Mouse (Mus musculus) heart, postnatal 14 days (tissue): ENCODE measurements around the gene Nlrp4a. TPM values are rescaled to one million over a fixed set of nuclear protein-coding genes. Genes with fewer than 3 reads are reported as not detected.
"Not testable (repeated sequence)": the region's sequence is repeated elsewhere in the genome, so short reads cannot be mapped to it uniquely, and the experiment has no call there.

Experiments used
- DNase-seq, 2 experiments: peaks; one replicate each; pipeline ENCODE4 v3.0.0; 2021 to 2022
- intact Hi-C: fragments of 180-260 bp; cut with DNase I; formaldehyde crosslinking; loops from one replicate; pipeline ENCODE4 v1.15.1; 2025
- long read RNA-seq, 2 experiments: library from polyadenylated mRNA; stranded (forward); transcript quantifications; one replicate each; pipeline ENCODE4 v2.0.0; 2021
- total RNA-seq, 2 experiments: library from RNA; stranded (reverse); gene quantifications; 2 replicates each; pipeline ENCODE4 v1.2.3; 2021

The Nlrp4a gene
- total RNA-seq: not detected
- long read RNA-seq, experiment 1: 0 reads
- long read RNA-seq, experiment 2: 0 reads

- no peak for DNase-seq
- intact Hi-C loops: no loop called here
Observed at GRCm38 (mm10) chr7:26434813-26435212, at the start of gene Nlrp4a. TSS of gene Nlrp4a (plus strand) at chr7:26435113.

DNA sequence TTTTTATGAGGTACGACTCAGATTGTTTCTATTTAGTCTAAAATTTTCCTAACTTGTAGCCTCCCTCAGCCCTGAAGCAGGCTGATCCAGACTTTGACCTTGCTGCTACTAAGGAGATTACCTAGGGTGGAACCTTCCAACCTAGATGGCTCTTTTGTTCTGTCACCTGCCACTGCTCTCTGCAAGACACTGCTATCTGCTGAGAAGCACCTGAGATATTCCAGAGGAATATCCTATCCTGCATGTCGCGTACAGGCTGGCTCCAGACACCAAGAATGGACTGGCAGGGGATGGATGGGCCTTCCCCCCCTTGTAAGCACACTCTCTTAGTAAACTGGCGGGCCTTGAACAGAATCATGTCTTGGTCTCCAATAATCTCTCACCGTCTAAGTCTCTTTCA, 48.2 kb upstream of the Nlrp4a start:
- intact Hi-C loops, DNase-seq: not testable (repeated sequence)

DNA sequence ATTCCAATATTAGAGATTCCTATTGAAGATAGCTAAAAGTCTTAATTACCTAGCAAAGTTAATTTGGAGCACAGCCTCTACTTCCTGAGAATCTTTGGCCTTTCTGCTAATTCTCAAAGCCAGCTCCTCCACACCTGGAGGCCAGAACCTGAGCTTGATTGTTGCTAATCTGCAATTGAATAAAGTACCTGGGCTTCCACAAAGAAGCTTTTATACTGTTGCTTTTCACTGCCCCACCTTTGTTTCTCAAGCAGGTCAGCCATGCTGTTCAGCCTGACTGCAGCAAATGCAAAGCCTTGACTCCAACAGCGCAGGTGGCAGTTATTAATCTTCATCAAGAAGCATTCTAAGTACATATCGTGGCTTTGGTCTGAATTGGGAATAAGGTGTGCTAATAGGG, 43.8 kb upstream of the Nlrp4a start:
- DNase-seq, intact Hi-C loops: not testable (repeated sequence)

DNA sequence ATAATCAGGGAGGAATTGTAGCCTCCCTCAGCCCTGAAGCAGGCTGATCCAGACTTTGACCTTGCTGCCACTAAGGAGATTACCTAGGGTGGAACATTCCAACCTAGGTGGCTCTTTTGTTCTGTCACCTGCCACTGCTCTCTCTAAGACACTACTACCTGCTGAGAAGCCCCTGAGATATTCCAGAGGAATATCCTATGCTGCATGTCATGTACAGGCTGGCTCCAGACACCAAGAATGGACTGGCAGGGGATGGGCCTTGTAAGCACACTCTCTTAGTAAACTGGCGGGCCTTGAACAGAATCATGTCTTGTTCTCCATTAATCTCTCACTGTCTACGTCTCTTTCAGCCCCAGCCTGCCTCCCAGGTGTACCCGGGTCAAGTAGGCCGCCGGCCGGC, 43.1 kb upstream of the Nlrp4a start:
- DNase-seq, intact Hi-C loops: not testable (repeated sequence)

- intact Hi-C loops: not testable (repeated sequence)
Observed at GRCm38 (mm10) chr7:26403600-26403999, 31.3 kb upstream of the Nlrp4a start, which contains the start of gene Nlrp9c. TSS of gene Nlrp9c (minus strand) at chr7:26403700.

GRCm38 (mm10) chr7:26476690-26477089, 41.8 kb downstream of the Nlrp4a start:
- intact Hi-C loops: no loop called here
- no peak for DNase-seq

More at GRCm38 (mm10) chr7:26403600-26403999, 31.3 kb upstream of the Nlrp4a start, which contains the start of gene Nlrp9c:
- DNase-seq: not testable (repeated sequence)

GRCm38 (mm10) chr7:26489514-26489913, 54.6 kb downstream of the Nlrp4a start:
- intact Hi-C loops, DNase-seq: not testable (repeated sequence)

Other genes starting within 250 kb of the Nlrp4a start
- gene Vmn1r184, start 174.8 kb upstream of the Nlrp4a start, total RNA-seq: not detected
- under 1 TPM in 1 of 2 experiments, not detected in 1; 0.45 TPM for gene Cyp2a4, start 127.9 kb upstream of the Nlrp4a start, total RNA-seq
- not detected for gene Nlrp9c, start 31.4 kb upstream of the Nlrp4a start, total RNA-seq
- gene Nlrp9a, start 99.9 kb downstream of the Nlrp4a start, total RNA-seq: not detected
- gene Vmn1r185, start 183.4 kb downstream of the Nlrp4a start, total RNA-seq: not detected